Mouse (Mus musculus): ENCODE data around the gene Cyp2ab1.
"Not testable (repeated sequence)": the region's sequence is repeated elsewhere in the genome, so short reads cannot be mapped to it uniquely, and the experiment has no call there.

The Cyp2ab1 gene

DNA sequence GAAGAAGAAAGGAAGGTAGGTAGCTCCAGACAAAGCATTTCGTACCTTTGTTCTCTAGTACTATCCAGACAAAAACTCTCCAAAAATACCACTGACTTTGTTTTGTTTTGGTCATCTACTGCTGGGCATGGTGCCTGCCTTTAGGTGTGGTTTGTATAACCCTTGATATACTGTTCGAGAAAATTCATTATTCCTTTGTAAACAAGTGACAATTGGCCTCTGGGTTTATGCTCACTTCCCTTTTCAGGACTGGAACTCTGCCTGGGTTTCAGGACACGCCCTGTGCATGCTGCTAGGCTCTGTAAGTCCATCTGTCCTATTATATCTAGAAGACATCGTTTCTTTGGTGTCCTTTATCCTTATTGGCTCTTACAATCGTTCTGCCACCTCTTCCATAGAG lies at the start of gene Cyp2ab1:
Gene Cyp2ab1, minus strand, starts transcription at position 119 of the 400 bp plus-strand sequence.
- no peak for DNase-seq (ENCODE audit: low spot score)

DNA sequence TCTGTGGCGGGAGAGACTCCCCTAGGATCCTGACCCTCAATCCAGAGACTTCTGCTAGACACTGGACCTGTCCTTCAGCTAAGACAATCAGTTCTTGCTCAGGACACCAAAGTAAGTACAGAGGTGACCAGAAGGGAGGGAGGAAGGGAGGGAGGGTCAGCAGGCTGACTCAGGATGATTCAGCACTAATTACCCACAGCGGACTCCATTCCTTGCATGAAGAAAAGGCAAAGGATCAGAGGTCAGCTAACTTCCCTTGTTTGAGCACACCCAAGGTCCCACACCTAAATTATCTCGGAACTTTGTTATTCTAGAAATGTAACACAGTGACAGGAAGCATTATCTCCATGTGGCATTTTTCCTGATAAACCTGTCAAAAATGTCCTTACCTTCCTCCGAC lies 46.5 kb upstream of the Cyp2ab1 start:
- DNase-seq (ENCODE audit: low spot score), result peak; percentile 86

DNA sequence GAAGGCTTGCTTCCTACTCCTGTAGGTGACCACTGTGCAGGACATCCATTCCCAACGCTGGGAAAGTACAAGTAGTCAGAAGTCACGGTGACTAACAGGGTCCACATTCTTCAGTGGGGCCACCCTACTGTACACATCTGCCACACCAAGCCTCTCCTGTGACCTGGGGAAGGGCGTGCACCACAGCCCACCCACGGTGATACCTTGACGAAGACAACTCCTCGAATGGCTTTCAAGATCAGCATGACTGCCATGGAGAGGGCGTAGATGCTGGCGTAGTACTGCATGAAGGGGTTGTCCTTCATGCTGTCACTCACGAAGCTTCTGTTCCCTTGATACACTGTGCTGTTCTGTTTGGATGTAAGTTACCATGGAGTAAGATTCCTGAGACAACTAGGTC lies 43.0 kb upstream of the Cyp2ab1 start:
- DNase-seq (ENCODE audit: low spot score), result no peak

DNA sequence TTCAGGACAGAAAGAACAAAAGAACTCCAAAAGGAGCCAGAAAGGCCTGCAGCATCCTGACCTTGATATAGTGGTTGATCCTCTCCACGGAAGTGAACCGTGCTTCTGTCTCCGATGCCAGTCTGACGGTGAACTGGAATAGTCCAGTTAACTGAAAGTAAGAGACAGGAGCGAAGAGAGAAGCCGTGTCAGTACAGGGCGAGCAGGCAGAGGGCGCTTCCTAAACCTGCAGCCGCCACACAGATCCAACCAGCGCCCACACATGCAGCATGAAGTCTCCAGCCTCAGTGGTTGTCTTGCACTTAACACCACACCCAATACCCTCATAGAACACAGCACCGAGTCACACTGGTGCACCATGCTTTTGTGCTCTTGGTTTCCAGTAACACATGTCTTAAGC lies 36.9 kb upstream of the Cyp2ab1 start:
- no peak for DNase-seq (ENCODE audit: low spot score)

DNA sequence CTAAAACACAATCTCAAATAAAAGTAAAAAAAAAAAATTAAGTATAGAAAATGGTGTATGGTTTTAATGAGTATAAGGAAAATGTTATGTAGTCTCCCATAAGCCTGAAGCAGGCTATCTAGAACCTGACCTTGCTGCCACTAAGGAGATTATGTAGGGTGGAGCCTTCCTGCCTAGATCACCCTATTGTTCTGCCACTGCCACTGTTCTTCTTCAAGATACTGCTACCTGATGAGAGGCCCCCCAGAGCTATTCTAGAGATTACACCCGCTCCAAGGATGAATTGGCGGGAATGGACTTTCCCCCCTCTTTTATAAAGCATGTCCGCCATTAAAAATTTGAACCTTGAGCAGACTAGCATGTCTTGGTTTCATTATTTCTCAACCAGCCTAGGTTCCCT lies 36.3 kb upstream of the Cyp2ab1 start:
- not testable (repeated sequence) for DNase-seq (ENCODE audit: low spot score)

DNA sequence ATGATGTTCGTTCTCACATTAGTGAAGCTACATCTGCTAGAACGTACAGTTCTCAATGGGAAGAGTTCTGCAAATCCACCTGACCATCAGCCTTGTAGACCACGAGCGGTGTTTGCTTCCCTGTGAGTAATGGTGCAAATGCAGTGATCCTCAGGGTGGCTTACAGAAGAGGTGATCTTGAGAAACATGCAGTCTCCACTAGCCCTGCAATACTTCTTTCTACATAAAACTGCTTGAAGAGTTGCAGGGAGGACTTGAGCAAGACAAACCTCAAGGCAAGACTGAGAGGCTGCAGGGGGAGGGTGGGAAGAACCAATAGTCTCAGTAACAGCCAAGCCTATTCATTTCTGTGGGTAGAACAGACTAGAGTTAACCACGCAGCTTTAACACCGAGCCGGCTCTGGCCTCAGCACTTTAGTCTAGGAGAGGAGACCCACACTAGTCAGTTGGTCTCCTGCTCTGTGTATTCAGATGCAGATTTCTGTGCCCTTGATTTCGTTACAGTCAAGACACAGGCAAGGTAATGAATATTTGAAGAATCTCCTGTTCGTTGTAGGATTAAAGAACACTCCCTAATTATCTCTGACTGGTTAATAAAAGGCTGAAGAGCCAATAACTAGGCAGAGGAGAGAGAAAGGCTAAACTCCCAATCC lies 34.6 kb upstream of the Cyp2ab1 start:
- DNase-seq (ENCODE audit: low spot score), result no peak

DNA sequence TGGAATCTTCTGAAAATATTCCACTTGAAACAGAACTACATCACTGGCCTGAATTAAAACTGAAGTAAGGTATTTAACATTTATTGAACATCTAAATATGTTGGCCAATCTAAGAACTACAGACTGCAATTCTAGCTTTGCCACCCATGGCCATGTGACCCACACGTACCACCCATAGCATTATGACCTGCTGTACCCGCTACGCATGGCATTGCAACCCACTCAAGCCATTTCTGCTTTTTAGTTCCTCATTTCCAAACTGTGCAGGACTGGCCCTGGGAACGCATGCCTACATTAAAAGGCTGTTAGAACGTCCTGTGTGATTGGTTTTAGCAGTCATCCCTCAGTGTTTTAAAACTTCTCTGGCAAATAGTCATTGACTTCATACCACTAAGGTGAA lies 32.6 kb upstream of the Cyp2ab1 start:
- no peak for DNase-seq (ENCODE audit: low spot score)

DNA sequence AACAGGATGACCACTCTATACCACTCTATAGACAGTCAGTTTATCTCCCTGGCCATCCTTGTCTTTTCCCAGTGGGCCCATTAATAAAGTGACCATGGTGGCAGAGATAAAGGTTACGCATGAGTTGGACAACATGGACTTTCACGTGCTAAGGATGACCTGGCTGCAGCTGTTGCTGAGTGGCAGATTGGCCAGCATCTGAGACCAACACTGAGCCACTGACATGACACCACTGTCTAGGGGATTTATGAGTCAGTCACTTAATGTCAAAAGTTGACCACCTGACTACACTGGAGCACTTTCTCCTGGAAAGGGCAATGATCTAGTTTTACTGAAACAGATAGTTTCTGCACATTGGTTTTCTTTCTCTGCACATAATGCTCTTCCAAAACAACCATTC lies 29.6 kb upstream of the Cyp2ab1 start:
- DNase-seq (ENCODE audit: low spot score), result no peak

DNA sequence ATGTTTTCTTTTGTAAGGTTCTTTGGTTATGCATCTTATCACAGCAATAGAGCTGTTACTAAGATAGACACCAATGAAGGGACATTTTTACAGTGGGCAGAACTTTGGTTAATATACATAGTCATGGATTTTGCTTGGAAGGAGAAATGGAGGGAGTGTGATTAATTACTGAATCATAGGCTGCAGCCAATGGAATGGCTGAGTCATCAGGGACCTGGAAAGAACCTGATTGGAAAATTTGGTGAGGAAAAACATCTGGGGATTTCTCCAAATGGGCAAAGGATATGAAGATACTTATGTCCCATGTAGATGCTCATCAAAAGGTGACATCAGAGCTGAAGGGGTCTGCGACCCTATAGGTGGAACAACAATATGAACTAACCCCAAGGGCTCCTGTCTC lies 28.8 kb upstream of the Cyp2ab1 start:
- no peak for DNase-seq (ENCODE audit: low spot score)

DNA sequence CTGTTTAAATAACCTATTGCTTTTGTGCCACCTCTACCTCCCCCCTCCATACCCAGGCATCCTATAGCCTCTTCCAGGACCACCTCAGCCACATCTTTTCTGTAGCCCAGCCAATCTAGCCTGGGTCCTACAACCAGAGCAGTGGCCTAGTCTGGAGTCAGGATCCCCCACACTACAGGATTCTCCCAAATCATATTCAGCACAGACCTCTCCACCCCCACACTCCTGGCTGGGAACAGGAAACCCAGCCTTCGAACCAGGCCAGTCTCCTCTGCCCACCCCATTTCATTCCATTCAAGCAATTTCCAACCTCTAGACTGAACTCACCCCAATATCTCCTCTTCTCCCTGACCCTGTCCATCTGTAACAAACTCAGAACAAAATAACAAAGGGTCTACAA lies 20.3 kb upstream of the Cyp2ab1 start:
- no peak for DNase-seq (ENCODE audit: low spot score)

DNA sequence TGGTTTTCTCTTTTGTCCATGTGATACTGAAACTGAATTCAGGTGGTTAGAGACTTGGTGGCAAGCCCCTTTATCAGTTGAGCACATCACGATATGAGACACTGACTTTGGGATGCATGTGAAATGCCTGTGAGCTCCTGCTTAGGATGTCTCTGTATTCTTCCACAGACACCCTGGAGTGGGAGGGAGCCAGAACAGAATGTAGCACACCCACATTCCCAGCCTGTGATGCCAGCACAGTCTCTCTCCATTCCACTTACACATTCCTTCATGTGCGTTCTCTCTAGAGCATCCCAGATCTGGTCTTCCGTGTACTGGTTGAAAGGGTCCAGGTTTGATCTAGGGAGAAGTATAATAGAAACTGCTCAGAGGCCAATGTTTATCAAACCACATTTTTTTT lies 13.4 kb upstream of the Cyp2ab1 start:
- DNase-seq (ENCODE audit: low spot score), result no peak

DNA sequence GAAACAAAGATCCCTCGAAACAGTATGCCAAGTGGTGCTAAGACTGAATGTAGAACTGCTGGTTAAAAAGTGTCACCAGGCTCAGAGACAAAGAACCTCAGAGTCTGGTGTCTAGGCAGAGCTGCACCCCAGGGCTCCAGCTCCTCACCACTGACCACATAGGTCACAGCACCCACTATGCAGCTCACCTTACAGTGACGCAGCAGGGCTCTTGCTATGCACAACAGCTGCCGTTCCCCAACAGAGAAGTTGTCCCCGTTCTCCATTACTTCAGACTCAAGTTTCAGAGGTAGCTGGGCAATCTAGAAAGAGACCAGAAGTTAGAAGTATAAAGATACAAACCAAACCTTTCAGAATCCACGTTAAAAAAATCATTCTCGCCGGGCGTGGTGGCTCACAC lies 9.7 kb upstream of the Cyp2ab1 start:
- no peak for DNase-seq (ENCODE audit: low spot score)

DNA sequence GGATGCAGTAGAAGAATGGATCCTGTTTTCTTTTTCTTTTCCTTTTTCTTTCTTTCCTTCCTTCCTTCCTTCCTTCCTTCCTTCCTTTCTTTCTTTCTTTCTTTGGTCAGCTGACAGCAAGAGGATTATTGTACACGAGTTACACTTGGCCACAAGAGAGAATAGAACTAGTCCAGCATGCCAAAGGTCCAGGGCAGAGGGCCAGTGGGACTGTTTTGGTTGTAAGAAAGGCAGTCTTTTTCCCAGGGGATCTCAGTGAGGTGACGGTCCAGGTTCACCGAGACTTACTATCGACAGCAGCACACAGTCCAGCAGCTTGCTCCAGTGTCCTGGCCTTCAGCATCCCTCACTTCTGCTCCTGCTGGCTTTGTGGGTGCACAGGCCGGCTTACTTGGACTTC lies 3.1 kb upstream of the Cyp2ab1 start:
- DNase-seq (ENCODE audit: low spot score), result no peak

DNA sequence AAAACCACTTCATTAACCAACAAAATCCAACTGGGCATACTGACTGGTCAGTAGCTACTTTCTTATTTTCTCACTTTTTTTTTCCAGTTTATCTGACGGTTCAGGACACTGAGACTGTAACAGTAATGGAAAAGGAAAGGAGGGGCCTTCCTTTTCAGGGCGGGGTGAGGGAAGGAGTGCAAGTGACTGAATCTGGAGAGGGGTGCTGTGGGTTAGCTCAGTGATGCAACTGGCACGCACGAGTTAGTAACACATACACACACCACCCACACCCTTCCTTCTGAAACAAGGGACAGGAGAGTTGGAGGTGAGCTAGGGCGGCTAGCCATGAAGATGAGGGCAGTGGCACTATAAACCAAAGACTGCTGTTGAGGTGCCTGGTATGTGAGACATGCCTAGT lies 1.3 kb downstream of the Cyp2ab1 start:
- DNase-seq (ENCODE audit: low spot score), result no peak

DNA sequence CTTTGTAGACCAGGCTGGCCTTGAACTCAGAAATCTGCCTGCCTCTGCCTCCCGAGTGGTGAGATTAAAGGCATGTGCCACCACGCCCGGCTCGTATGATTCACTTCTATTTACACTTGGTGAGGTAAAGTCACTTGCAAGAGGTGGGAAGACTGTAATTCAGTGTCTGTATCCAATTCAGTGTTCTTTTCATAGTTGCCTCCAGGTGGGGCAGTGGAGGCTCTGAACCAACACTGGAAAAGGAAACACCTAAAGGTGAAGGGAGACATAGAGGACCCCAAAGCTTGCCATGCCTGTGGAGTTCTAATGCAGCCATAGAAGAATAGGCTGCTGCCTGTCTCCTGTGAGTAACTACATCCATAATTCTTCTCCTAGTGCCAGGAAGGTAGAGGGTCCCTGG lies 2.9 kb downstream of the Cyp2ab1 start:
- no peak for DNase-seq (ENCODE audit: low spot score)

DNA sequence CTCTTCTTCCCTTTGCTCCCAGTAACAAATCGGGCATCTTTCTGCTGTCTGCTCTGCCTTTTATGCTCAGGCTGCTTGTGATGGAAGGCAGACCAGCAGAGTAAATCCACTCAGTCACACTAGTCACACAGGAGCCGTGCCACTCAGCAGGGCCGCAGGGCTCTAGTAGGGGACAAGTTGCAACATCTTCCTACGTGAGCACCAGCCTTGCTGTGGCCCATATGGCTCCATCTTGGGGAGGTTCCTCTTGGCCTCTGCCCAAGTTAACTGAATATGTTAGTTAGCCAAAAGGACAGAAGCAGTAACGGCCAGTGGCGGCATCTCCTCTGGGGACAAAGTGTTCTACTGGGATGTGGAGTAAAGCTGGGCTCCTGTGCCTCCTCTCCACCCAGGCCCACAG lies 8.4 kb downstream of the Cyp2ab1 start:
- DNase-seq (ENCODE audit: low spot score), result no peak

DNA sequence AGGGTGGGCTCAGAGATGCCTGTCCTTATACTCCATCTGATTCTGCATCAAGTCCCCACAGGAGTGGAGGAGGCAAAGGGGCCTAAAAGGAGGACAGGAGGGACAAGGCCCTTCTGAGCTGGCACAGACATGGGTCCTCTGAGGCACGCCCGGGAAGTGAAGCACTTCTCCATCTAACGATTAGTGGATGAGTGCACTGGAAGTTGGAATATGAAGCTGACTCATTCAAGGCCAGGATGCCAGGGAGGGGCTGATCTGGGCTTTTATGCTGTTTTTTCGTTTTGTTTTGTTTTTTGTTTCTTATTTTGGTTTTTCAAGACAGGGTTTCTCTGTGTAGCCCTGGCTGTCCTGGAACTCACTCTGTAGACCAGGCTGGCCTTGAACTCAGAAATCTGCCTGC lies 9.9 kb downstream of the Cyp2ab1 start:
- DNase-seq (ENCODE audit: low spot score), result no peak

DNA sequence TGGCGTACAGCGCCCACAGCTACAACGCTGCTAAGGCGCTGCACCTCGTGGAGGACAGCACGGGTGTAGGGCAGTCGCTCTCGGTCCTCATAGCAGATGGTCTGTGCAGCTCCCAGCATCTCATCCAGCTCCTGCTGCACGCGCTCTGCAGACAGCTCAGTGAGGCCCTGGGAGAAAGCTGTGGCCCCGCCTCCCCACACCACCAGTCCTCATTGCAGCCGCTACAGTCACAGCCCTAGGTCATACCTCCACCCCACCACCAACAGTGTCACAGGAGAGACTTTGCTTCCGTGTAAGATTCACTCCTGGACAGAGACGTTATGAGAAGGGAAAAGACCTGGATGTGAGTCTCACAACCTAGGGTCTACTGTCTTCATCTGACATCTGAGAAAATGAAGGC lies 12.9 kb downstream of the Cyp2ab1 start:
- no peak for DNase-seq (ENCODE audit: low spot score)

DNA sequence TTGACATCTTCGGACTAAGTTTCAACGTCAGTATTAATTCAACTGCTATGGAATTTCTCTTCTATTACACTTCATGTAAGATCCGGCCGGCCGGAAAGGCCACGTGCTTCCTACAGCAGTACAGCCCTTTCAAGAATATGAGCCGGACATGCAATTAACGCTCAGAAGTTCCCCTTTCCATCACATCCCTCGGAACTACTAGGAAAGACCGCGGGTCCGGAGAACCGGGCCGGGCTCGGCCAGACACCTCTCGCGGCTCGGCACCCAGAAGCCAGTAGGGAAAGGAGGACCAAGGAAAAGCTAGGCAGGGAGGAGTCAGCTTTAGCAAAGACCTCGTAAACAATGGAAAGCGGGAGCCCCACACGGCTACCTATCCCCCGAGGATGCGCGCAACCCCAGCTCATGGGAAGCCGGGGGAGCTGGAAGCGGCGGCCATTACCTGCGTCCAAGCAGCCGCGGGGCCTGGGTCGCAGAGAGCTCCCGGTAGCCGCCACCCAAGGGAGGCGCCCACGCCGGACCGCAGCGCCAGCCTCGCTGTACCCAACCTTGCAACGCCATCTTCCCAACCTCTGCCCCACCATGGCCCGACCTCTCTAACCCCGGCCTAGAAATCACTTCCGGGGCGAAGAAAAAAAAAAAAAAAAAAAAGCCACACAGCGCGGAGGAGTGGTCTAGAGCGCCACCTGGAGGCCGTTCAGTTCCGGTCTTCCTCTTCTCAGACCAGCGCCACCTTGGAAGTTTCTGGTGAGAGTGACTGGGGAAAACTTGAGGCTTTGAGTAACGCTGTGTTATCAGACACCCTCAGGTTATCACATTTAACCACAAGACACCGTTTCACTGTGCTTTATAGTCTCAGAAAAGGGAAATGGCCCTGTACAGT lies 23.2 kb downstream of the Cyp2ab1 start, which contains the start of gene Parl:
Gene Parl, minus strand, starts transcription at position 618 of the 880 bp plus-strand sequence.
- peak; percentile 85 for DNase-seq (ENCODE audit: low spot score)

DNA sequence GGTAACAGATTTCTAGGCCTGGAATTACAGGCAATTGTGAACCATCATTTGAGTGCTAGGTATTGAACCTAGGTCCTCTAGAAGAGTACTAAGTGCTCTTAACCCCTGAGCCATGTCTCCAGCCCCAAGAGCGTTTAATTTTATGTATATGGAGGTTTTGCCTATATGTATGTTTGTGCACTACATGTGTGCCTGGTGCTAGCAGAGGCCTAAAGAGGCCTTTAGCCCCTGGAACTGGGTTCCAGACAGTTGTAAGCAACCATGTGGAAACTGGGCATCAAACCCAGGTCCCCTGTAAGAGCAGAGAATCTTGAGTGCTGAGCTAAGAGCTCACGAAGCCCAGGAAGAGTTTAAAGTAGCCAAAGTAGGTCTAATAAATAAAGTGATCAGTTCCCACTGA lies 25.1 kb downstream of the Cyp2ab1 start:
- DNase-seq (ENCODE audit: low spot score), result no peak

DNA sequence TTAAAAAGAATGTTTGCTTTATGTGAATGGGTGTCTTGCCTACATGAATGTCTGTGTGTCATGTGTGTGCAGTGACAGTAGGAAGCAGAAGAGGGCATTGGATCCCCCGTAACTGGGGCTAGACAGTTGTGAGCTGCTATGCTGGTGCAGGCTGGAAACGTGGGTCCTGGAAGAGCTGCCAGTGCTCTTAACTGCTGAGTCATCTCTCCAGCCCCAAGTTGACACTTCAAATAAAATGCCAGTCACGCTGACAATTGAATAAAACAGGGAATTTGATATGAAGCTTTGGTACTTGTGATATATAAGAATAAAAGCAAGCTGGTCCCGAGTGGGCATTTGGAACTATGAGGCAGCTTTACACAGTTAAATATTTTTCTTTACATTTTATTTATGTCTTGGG lies 45.0 kb downstream of the Cyp2ab1 start:
- DNase-seq (ENCODE audit: low spot score), result no peak

DNA sequence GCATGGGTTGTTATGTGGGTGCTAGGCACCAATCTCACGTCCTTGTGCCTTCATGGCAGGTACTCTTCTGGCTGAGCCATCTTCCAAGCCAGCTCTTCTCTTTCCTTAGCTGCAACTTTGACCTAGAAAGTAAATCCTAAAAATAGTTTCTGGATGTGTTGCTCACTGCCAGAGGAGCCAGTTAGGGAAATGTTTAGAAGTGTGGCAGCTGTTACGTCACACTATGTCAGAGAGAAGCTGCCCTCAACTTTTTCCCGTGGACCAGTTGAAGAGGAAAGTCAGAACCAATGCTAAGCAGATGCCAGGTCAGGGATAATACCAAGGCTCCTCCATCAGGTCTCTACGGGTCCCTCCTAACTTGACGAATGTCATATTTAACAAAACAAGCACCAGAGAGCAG lies 45.8 kb downstream of the Cyp2ab1 start:
- DNase-seq (ENCODE audit: low spot score), result no peak

DNA sequence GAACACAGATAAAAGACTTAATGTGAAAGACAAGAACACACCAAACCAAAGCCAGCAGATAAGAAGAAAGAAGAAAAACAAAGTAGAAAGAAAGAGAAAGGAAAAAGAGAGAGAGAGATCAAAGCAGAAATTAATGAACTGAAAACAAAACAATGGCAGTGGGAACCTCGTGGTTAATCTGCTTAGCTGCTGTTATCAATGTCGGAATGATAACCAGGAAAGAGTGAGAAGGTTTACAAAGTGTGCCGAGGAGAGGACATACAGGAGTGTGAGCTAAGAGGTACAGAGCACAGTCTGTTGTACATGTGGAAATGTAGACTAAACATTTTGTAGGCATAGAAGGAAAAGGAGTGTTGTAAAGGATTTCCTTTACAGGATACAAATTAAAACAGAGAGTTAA lies 52.2 kb downstream of the Cyp2ab1 start:
- no peak for DNase-seq (ENCODE audit: low spot score)

DNA sequence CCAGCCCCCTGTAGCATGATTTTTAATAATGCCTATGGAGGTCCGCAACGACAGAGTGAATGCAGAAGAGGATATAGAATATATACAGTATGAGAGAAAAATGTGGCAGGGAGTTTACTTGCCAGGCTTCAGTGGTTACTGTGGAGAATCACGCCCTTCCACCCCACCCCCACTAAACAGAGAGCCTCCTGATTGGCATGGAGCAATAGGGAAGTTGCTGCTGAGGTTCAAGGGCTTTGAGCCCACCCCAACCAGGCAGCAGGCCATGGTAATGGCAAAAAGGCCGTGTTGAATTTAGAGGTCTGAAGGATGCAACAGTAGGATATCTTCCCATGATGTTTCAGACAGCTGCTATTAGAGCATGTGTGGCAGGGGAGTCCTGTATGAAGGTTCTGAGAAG lies 53.9 kb downstream of the Cyp2ab1 start:
- no peak for DNase-seq (ENCODE audit: low spot score)
